Mouse (Mus musculus) ES-Bruce4 (cell line): ENCODE measurements around the gene Slc25a19.

ENCODE experiments used
- CTCF ChIP-seq: IDR thresholded peaks from one replicate; pipeline ENCODE4 v1.8.1; 2011; ENCODE audit warnings: low read depth, low read length
- EP300 ChIP-seq: IDR thresholded peaks from 2 replicates; pipeline ENCODE4 v1.6.1; 2011; ENCODE audit warnings: low read depth, low read length; ENCODE audit not compliant: insufficient read depth
- POLR2A ChIP-seq: IDR thresholded peaks from one replicate; pipeline ENCODE4 v1.8.1; 2011; ENCODE audit warnings: low read length; ENCODE audit not compliant: insufficient read depth

GRCm38 (mm10) chr11:115600743-115601142 is 27.4 kb downstream of the Slc25a19 start:
- TF ChIP-seq POLR2A (no peak), CTCF (no peak), EP300 (no peak)
